Mouse (Mus musculus) kidney, postnatal 25 days (tissue): ENCODE data around the gene Klk13.
"Not testable (repeated sequence)": the region's sequence is repeated elsewhere in the genome, so short reads cannot be mapped to it uniquely, and the experiment has no call there.

Experiments
- DNase-seq, 2 experiments: peaks; one replicate each; pipeline ENCODE4 v3.0.0; 2021; ENCODE audit warnings: mixed read lengths in 2 of 2

Klk13 gene

DNA sequence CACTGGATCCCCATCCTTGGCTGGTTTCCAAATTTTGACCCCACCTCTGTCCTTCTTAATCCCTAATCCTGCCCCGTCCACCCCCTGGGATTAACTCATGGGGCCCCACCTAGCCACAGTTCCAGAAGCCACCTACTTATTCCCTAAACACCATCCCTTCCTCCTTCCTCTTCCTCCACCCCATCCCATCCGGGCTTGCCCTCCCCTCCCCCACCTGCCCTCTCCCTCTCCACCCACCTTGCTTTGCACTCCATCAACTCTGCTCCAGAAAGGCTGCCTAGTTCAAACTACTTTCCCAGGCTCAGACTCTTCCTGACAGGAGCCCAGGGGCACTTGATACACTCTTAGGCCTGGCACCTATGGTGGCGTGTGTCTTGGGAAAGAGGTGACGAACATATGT is at the start of gene Klk13:
Gene Klk13, plus strand, starts transcription at position 301 of the 400 bp plus-strand sequence.
- DNase-seq, result no peak

DNA sequence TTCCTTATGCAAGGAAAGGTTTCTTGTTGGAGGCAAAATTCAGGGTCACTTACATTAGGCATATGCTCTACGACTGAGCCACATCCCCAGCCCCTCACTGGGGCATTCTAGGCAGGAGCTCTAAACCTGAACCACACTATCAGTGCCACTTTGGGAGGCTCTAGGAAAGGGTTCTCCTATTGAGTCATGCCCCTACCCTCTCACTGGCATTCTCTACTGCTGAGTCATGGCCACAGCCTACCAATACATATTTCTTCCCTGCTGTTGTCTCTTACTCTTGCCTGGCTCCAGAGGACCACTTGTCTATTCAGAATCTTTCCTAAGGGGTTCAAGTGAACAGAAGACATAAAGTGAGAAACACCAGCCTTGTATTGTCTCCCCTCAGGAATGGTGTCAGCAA is 49.6 kb upstream of the Klk13 start:
- DNase-seq, result no peak

DNA sequence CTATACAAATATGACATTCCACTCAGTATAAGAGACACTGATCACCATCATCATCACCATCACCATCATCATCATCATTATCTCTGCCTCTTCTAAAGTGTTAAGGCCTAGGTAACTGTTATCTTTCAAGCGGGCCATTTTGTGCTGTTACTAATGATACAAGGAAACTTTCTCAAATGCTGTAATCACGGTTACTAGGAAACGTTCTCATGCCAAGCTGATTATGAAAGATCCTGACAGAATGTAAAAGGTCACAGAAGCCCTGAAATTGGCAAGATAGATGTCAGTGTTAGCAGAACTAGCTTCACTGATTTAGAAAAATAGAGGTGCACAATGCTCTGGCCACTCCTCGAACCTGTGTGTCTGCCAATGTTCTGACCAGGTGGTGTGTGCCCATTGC is 45.1 kb upstream of the Klk13 start:
- not testable (repeated sequence) for DNase-seq

DNA sequence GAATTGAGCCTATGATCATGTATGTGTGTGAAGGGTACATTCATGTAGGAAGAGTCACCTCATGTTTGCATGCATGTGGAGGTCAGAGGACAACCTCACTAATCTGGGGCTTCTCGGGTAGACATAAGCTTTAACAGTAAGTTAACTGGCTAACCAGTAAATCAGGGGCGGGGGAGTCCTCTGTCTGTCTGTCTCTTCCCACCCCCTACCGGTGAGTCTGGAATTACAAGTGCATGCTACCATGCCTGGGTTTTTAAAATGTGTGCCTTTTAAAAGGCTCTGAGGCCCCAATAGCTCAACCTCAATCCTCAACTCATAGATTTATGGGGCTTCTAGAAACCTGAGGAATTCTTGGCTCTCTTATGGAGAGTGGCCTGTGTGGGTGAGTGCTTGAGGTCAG is 43.8 kb upstream of the Klk13 start:
- peak in 1 of 2 experiments; percentile 12 for DNase-seq

DNA sequence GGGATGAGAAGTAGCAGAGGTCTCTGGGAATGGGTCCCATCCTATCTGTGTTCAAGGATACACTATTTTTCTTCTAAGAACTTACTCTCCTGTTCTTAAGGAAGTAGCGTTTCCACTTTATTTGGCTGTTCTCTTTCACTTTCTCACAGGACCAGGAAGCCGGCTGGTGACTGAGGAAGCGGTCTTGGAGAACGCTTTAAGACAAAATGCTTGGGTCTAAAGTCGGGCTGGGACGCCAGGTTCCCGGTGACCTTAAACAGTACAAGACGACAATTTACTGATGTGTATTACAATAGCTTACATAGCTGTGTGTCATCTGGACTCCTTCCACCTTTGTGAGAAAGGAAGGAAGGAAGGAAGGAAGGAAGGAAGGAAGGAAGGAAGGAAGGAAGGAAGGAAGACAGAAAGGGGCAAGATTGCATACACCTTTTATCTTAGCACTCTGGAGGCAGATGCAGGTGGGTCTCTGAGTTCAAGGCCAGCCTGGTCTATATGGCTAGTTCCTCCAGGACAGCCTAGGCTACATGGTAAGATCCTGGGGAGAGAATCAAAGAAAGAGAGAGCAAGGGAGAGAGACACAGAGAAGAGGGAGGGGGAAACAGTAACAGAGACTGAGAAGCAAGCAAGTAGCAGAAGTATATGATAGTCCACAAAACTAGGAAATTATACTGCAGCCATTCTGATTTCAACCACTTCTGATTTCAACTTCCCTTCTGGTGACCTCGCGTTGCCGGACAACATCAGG is 41.1 kb upstream of the Klk13 start:
- DNase-seq, result no peak

DNA sequence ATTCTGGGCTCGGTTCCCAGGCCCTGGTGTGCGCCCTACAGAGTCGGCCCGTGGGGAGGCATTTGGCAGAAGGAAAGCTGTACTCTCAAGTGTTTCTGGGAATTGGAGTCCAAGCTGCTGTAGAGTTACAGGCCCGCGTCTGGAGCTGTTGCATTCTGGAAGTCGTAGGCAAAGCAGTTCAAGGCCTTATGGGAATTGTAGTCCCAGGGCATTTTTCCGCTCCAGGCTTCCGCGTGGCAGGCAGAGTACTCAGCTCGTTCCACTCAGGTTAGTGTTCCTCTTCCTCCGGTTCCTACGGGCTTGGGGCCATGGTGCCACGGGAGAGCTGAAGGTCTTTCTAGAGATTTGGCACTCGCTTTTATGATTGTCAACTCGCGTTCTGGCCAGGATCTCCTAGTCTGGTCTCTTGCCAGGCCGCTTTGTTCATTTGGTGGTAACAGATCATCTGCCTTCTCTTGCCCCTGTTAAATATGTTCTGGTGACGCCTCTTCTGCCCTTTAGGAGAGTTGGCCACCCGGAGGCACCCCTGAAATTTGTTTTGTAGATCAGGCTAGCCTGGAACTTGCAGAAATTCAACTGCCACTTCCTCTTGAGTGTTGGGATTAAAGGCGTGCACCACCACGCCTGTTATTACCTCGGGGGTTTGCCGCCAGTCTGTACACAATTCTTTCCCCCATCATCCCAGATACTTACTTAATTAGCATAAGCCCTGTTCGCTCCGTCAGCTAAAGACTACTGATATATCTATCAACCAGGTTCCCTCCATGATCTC is 40.4 kb upstream of the Klk13 start, which contains the start of gene Ctu1:
Gene Ctu1, plus strand, starts transcription at position 208 of the 772 bp plus-strand sequence.
- DNase-seq, result peak; percentile 93 to 96

DNA sequence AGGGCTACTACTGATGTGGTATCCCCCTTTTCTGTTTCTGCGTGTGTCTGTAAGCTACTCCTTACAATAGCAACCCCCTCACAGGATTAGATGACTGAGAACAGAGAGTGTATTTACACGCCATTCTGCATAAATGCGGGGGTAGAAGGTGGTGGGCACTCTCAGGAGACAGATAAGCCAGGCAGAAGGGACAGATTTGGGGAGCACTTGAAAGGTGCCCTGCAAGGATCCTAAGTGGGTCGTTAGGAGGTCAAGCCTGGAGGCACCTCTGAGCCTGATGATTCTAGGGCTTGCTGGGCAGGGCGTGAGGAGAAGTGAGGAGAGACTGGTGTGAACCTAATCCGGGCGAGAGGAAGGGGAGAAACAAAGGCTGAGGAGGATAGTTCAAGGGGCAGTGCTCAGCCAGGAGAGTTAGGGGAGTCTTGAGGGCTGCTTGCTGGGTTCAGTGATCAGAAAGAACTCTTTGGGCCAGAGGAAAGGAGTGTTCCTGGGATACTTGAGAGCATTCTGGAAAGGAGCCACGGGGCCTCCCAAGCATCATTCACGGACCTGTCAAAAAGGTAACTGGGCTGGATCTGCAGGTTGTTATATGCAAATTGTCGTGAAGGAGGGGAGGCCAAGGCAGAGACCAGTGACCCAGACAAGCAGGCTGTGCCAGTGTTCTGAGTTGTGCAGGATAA is 39.6 kb upstream of the Klk13 start:
- DNase-seq, result peak in 1 of 2 experiments; percentile 25

DNA sequence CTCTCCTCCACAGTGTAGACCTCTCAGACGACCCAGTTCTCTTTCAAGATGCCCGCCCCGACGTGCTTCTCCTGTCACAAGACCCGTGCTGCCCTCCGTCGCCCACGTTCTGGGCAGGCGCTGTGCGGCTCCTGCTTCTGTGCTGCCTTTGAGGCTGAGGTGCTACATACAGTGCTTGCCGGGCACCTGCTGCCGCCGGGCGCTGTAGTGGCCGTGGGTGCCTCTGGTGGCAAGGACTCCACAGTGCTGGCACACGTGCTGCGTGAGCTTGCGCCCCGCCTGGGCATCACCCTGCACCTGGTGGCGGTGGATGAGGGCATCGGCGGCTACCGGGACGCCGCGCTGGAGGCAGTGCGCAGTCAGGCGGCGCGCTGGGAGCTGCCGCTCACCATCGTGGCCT is 37.3 kb upstream of the Klk13 start:
- no peak for DNase-seq

DNA sequence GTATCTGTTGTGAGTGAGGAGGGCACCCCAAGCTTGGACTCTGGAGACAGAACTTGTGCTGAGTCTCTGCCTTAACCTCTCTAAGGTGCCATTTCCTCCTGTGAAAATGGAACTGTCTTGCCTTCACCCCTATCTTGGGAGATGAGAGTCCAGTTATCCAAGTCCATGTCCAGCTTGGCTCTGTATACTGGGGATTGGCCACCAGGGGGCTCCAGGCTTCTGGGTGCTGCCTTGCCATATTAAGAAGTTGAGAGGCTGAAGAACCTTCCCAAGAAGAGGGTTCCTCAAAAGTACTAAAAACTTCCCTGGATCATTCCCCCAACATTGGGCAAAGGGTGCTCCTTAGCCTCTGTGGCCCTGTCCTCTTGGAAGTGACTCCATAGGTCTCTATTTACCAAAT is 33.9 kb upstream of the Klk13 start:
- DNase-seq, result peak in 1 of 2 experiments; percentile 68

DNA sequence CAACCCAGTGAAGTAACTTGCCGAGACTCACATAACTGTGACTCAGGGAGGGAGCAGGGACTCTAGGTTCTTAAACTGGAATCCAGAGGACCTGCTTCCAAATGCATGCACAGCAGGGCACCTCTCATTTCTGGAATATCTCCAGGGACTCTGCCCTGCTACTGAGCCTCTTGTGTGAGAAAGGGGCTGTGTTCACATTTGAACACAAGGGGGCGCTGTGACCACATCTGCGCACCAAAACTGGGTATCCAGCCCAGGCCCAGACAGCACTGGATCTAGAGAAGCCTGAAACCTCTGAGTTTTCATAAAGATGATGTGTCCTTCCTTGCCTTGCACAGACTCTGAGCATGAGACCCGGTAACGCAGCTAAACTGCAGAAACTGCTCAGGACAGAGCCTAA is 31.4 kb upstream of the Klk13 start:
- DNase-seq, result peak in 1 of 2 experiments; percentile 65

DNA sequence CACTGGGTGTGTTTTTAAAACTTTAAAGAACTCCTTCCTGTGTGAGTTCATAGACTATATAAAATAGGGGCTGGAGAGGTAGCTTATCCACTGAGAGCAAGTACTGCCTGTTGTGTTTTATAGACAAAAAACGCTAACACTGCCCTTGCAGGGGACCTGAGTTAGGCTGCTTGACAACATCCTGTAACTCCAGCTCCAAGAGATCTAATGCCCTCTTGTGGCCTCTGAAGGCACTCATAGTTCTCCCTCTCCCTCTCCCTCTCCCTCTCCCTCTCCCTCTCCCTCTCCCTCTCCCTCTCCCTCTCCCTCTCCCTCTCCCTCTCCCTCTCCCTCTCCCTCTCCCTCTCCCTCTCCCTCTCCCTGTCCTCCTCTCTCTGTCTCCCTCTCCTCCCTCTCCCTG is 29.9 kb upstream of the Klk13 start:
- not testable (repeated sequence) for DNase-seq

DNA sequence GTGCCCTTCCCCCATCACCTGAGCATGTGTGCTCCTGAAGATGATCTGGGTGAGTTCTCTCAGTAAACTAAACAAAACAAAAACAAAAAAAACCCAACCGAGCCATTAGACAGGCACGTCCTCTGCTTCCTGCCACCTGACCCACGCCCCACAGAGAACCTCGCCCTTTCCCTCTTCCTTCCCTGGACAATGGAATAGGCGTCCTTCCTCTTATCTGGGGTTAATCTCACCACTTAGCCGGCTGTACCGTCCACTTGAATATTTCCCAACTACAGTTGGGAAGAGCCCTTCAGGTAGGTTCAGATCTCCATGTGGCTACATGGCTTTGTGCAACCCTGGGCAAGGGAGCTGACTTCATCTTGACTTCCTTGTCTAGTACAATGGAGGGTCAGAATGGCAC is 27.3 kb upstream of the Klk13 start:
- DNase-seq, result no peak

DNA sequence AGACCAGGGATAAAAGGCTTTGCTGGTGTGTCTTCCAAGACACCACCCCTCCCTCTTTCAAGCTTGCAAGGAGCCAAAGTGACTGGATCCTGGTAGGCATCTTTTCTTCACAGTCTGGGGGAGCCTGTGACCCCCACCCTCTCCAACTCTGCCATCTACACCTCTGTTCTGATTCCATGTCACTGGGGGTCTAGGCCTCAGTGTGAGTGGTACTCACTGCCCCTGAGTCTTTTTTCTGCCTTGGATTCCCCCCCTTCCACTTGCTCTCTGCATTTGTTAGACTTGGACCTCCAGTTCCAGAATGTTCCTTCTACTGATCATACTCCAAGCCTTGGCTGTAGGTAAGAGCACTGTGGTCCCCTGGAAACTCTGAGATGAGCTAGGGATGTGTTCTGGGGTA is 22.2 kb upstream of the Klk13 start, which contains the start of gene Klk14:
Gene Klk14, plus strand, starts transcription at position 301 of the 400 bp plus-strand sequence.
- no peak for DNase-seq

DNA sequence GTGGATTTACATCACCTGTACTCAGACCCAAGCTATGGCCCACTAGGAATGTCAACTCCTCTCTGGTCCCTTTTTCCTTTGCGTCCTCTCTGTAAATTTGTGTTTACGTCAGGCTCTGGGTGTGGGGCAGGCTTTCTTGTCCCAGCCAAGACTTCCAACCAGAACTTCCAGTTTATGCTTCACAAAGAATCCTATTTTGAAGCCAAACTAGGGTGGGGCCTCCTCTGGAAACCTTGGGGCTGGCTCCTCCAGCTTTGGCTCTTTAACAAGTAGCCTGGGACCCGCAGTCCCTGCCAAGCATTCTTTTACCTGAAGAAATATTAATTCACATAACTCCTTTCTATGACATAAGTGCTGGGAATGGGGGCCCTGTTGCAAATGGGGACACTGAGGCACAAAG is 2.3 kb upstream of the Klk13 start:
- DNase-seq, result no peak

DNA sequence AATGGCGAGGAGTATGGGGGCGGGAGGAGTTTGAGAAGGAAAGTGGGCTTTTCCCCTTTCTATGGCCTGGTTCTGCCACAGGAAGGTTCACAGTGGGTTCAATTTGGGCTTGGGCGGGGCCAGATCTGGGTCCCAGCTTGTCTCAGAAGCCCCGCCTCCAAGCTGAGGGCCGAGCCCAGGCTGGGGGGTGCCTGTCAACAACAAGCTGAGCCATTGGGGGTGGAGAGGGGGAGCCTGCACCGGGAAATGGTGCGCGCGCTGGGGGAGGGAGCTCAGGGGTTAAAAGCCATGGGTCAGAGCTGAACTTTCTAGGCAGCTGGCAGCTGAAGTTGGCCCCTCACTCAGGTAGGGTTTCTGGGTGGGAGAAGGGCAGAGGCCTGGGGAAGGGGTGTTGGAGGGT is 550 bp downstream of the Klk13 start:
- no peak for DNase-seq

DNA sequence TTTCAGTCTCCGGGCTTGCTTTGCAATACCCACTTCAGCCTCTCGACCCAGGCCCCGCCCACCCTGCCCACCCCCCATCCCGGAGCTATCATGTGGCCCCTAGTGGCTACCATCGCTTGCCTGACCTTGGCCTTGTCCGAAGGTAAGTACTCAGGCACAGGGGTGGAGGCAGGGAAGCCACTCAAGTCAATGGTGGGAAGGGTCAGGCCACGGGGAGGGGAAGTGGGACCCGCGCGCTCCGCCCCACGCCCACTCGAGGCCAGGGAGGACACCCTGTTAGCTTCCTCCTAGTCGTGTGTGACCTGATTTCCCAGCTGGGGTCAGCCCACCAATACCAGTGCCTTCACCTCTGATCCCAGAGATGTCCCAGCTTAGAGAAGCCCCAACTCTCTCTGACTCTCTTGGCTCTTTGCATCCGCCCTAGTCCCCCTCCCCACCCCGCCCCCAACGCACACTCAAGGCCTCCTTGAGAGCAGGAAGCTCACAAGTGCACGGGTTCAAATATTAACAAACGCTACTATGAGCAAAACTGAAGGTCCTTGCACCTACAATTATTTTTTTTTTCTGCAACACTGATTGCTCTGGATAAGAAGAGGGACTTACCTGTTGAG is 1.5 kb downstream of the Klk13 start:
- no peak for DNase-seq

DNA sequence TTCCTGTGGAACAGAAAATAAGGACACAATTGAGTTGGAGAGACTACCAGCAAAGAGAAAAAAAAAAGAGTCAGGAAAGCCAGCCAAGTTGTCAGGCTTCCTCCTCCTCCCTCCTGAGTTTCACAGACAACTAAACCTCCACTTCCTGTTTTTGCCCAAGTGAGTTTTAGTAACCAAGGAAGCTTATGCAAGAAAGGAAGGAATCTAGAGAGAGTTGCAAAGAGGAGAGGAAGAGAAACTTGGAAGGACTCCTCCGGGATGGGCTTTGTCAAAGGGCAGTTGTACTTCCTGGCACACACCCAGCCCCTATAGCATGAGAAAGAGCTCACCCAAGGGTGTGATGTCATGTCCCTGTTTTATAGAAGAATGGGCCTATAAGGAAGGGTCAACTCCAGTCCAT is 35.4 kb downstream of the Klk13 start:
- DNase-seq, result peak in 1 of 2 experiments; percentile 15

DNA sequence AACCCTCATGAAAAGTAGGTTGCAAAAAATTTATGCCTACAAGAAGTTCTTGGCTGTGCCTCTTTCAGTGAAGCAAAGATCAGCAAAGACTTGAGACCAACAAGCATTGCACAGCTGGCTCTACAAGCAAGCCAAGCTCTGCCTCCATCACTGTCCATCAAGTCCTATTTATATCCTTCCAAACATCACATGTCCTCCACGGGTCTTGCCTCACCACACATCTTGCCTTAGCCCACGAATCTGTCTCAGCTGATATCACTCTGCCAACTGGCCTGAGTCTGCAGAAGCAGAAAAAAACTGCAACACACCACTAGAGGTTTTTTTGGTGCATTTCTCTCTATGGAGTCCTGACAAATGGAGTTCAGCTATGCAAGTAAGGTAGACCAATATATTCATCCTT is 40.4 kb downstream of the Klk13 start:
- DNase-seq, result no peak

DNA sequence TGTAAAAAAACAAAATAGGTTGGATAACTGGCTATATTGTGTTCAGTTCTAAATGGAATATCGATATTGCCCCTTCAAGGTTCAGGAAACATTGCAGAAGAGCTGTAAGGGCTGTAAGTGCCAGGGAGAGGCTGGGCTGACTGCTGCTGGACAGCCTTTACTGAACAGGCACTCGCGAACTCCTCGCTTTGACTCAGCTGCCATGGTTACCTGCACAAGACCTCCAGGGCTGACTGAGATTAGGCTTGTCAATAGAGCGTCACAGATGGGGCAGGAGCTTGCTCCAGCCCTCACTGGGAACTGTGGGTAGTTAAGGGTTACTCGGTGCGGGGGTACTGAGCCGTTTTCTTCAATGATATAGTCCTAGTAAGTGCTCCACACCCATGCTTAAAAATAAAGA is 54.1 kb downstream of the Klk13 start:
- DNase-seq, result no peak

DNA sequence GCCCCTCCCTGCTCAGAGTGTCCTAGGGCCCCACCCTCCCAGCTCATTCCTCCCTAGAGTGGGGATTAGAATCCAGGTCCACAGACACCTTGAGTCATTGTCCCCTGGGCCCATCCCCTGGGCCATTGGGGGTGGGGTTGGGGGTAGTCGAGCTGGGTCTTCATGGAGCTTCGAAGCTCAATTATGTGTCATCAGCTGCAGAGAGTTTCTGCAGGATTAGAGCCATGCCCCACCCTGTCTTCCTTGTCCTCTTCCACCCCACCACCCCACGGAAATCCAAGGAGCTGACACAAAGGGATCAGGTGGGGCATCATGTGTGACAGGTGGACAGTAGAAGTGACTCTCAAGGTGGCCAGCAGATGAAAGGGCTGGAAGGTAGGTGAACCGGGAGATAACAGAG is 56.2 kb downstream of the Klk13 start, which contains the start of gene Klk12:
Gene Klk12, plus strand, starts transcription at position 301 of the 400 bp plus-strand sequence.
- DNase-seq, result no peak

DNA sequence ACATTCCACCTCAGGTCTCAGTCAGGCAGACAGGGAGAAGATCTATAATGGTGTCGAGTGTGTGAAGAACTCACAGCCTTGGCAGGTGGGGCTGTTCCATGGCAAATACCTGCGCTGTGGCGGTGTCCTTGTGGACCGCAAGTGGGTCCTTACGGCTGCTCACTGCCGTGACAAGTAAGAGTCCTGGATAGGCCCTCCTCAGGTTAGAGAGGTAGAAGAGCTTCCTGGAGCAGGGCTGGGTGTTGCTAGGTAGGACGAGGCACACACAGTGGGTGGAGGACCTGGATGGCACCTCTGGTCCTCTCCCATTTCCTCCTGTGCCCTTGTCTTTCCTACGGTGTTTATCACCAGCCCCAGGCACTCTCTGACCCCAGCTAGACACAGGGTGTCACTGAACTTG is 57.3 kb downstream of the Klk13 start:
- DNase-seq, result no peak

DNA sequence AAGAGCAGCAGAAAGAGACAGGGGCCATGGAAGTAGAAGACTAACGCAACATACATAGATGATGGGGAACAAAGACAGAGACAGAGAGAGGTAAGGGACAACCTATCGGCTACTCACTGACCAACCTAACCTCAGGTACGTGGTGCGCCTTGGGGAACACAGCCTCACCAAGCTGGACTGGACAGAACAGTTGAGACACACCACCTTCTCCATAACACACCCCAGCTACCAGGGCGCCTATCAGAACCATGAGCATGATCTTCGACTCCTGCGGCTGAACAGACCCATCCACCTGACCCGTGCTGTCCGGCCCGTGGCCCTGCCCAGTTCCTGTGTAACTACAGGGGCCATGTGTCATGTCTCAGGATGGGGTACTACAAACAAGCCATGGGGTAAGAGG is 58.3 kb downstream of the Klk13 start:
- DNase-seq, result no peak

DNA sequence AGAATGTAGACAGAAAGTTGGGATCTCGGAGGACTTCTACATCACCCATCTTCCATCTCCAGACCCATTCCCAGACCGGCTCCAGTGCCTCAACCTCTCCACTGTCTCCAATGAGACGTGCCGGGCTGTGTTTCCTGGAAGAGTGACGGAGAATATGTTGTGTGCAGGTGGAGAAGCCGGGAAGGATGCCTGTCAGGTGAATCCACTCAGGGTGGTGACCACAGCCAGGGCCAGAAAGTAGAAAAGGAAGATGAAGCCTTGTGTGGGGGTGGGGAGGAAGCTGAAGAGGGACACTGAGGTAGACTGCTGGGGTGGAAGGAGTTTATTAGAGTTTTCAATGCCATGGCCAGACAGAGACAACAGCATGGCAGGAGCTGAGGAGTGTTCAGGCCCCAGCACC is 59.5 kb downstream of the Klk13 start:
- DNase-seq, result no peak
